Mouse (Mus musculus) embryonic facial prominence, embryonic 15.5 days (tissue): ENCODE results near the gene Cacna1c. TPM values are rescaled to one million over a fixed set of nuclear protein-coding genes. Genes with fewer than 3 reads are reported as not detected.

Experiments
- ATAC-seq: fragments of 200-750 bp; cut with Nextera tagmentation; 2 replicates; pipeline ENCODE4 v1.8.0; 2017; ENCODE audit warnings: low read depth, moderate TSS enrichment; ENCODE audit not compliant: insufficient number of reproducible peaks, low FRiP score, low TSS enrichment
- H3K27ac ChIP-seq: fragments of 300-500 bp; sonication (generic); replicated peaks from 2 replicates; pipeline ENCODE4 v1.5.1; 2015; ENCODE audit warnings: mild to moderate bottlenecking, inconsistent platforms
- H3K27me3 ChIP-seq: fragments of 300-500 bp; sonication (generic); 2 replicates; pipeline ENCODE4 v1.6.1; 2015; ENCODE audit warnings: inconsistent platforms
- H3K36me3 ChIP-seq: fragments of 300-500 bp; sonication (generic); 2 replicates; pipeline ENCODE4 v1.6.1; 2015; ENCODE audit warnings: mild to moderate bottlenecking, inconsistent platforms
- H3K4me1 ChIP-seq: fragments of 300-500 bp; sonication (generic); 2 replicates; pipeline ENCODE4 v1.6.1; 2015; ENCODE audit warnings: inconsistent platforms
- H3K4me2 ChIP-seq: fragments of 300-500 bp; sonication (generic); replicated peaks from 2 replicates; pipeline ENCODE4 v1.6.1; 2015; ENCODE audit warnings: mild to moderate bottlenecking, inconsistent platforms
- H3K4me3 ChIP-seq: fragments of 300-500 bp; sonication (generic); replicated peaks from 2 replicates; pipeline ENCODE4 v1.5.1; 2015; ENCODE audit warnings: mild to moderate bottlenecking, inconsistent platforms
- H3K9ac ChIP-seq: fragments of 300-500 bp; sonication (generic); 2 replicates; pipeline ENCODE4 v1.6.1; 2015; ENCODE audit warnings: inconsistent platforms
- H3K9me3 ChIP-seq: fragments of 300-500 bp; sonication (generic); replicated peaks from 2 replicates; pipeline ENCODE4 v1.6.1; 2016; ENCODE audit warnings: inconsistent platforms
- WGBS: fragments of 180-500 bp; shearing (Covaris S2); methylation state at CpG from one replicate; pipeline ENCODE4 v1.1.7; 2015; 5-methylcytosine and 5-hydroxymethylcytosine counted together
- polyA plus RNA-seq: library from polyadenylated mRNA; unstranded; fragments of >200 nt; fragmentation: Nextera tagmentation; extraction: Ambion mirVana; gene quantifications from 2 replicates; pipeline ENCODE4 v1.2.1, GENCODE M21; 2015

The Cacna1c gene
- polyA plus RNA-seq, 1 experiment from 2014 or later, result 5.0 TPM

GRCm38 (mm10) chr6:118983471-118984040, 212.7 kb downstream of the Cacna1c start:
- no peak for ATAC-seq
- peaks cover 18% of the 10 kb centered on the region for H3K4me1 ChIP-seq
- no peaks in the 10 kb centered on the region for H3K36me3 ChIP-seq
- WGBS, result 73% methylated on average over 8 of the region's 8 CpGs
- H3K27ac ChIP-seq, result peak overlapping the region; percentile 68; the same call in 1 of the 2 replicates
- H3K4me3 ChIP-seq, result no peak overlapping the region
- H3K27me3 ChIP-seq, result no peaks in the 10 kb centered on the region
- no peaks in the 10 kb centered on the region for H3K9me3 ChIP-seq
- H3K4me2 ChIP-seq, result no peak overlapping the region
- H3K9ac ChIP-seq, result no peak overlapping the region

GRCm38 (mm10) chr6:118980265-118980664, 216.0 kb downstream of the Cacna1c start:
- H3K27ac ChIP-seq, result no peak overlapping the region
- 43% methylated on average over 12 of the region's 12 CpGs for WGBS
- no peak overlapping the region for H3K4me2 ChIP-seq

GRCm38 (mm10) chr6:118977443-118978271, 218.6 kb downstream of the Cacna1c start:
- H3K4me1 ChIP-seq, result peaks cover 3% of the 10 kb centered on the region; the same call in 1 of the 2 replicates
- H3K9me3 ChIP-seq, result no peaks in the 10 kb centered on the region
- ATAC-seq, result peak; percentile 48; the same call in 1 of the 2 replicates
- no peak overlapping the region for H3K27ac ChIP-seq
- H3K27me3 ChIP-seq, result no peaks in the 10 kb centered on the region
- no peak overlapping the region for H3K4me2 ChIP-seq
- 46% methylated on average over 10 of the region's 10 CpGs for WGBS
- H3K4me3 ChIP-seq, result no peak overlapping the region
- no peaks in the 10 kb centered on the region for H3K36me3 ChIP-seq
- H3K9ac ChIP-seq, result no peak overlapping the region

More at GRCm38 (mm10) chr6:118980265-118980664, 216.0 kb downstream of the Cacna1c start:
- Histone ChIP-seq H3K9me3 (no peaks in the 10 kb centered on the region), H3K4me3 (no peak overlapping the region), H3K9ac (no peak overlapping the region), H3K27me3 (no peaks in the 10 kb centered on the region), H3K4me1 (peaks cover 18% of the 10 kb centered on the region), H3K36me3 (no peaks in the 10 kb centered on the region)
- ATAC-seq, result no peak

- Histone ChIP-seq H3K4me1 (peaks cover 3% of the 10 kb centered on the region; the same call in 1 of the 2 replicates), H3K36me3 (no peaks in the 10 kb centered on the region), H3K27me3 (no peaks in the 10 kb centered on the region), H3K27ac (no peak overlapping the region), H3K4me2 (no peak overlapping the region), H3K4me3 (no peak overlapping the region), H3K9me3 (no peaks in the 10 kb centered on the region), H3K9ac (no peak overlapping the region)
- ATAC-seq, result no peak
- WGBS, result 85% methylated on average over 14 of the region's 14 CpGs
These were observed 219.6 kb downstream of the Cacna1c start for GRCm38 (mm10) chr6:118976617-118977016.

DNA sequence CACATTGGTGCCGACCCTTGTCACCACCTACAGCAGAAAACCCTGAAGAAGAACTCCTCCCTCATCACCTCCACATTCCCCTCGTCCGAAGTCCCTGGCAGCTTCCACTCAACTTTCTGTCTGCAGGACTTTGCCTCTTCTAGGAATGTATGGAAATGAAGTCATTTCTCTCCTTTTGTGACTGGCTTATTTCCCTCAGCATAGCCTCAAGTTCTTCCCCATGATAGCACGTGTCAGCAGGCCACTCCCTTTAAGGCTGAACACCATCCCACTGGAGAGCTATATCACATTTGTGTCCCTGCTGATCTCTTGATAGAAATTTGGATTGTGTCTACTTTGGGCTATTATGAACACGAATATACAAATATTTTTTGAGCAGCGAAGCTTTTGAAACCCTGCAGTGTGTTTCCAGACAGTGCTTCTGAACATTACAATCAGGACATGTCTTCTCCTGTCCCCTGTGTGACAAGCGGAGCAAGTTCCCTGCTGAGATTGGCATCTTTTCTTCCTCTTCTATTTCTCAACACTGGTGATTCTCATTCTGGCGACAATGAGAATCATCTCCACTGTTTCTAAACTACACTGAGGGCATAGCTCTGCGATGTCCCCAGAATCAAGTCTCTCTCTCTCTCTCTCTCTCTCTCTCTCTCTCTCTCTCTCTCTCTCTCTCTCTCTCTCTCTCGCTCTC, 224.2 kb downstream of the Cacna1c start:
- Histone ChIP-seq H3K27me3 (no peaks in the 10 kb centered on the region), H3K4me2 (no peak overlapping the region), H3K36me3 (no peaks in the 10 kb centered on the region), H3K4me3 (no peak overlapping the region), H3K9me3 (no peaks in the 10 kb centered on the region), H3K4me1 (no peaks in the 10 kb centered on the region; the same call in 1 of the 2 replicates), H3K27ac (no peak overlapping the region; the same call in 1 of the 2 replicates), H3K9ac (no peak overlapping the region)
- WGBS, result 58% methylated on average over 9 of the region's 10 CpGs
- no peak for ATAC-seq

- no peak overlapping the region for H3K27ac ChIP-seq
- H3K9ac ChIP-seq, result no peak overlapping the region
- H3K9me3 ChIP-seq, result no peaks in the 10 kb centered on the region
- 81% methylated on average over 4 of the region's 4 CpGs for WGBS
- no peaks in the 10 kb centered on the region for H3K27me3 ChIP-seq
- no peak overlapping the region for H3K4me3 ChIP-seq
- no peak overlapping the region for H3K4me2 ChIP-seq
- H3K36me3 ChIP-seq, result no peaks in the 10 kb centered on the region
- no peak for ATAC-seq
- H3K4me1 ChIP-seq, result no peaks in the 10 kb centered on the region; the same call in 1 of the 2 replicates
These were observed 227.4 kb downstream of the Cacna1c start for GRCm38 (mm10) chr6:118968776-118969175.

GRCm38 (mm10) chr6:118966904-118967303, 229.3 kb downstream of the Cacna1c start:
- H3K27ac ChIP-seq, result no peak overlapping the region
- no peak overlapping the region for H3K9ac ChIP-seq
- WGBS, result 81% methylated on average over 4 of the region's 4 CpGs
- H3K4me2 ChIP-seq, result no peak overlapping the region
- no peaks in the 10 kb centered on the region for H3K27me3 ChIP-seq
- no peaks in the 10 kb centered on the region for H3K9me3 ChIP-seq
- no peaks in the 10 kb centered on the region for H3K36me3 ChIP-seq
- no peak for ATAC-seq
- no peak overlapping the region for H3K4me3 ChIP-seq
- H3K4me1 ChIP-seq, result no peaks in the 10 kb centered on the region

DNA sequence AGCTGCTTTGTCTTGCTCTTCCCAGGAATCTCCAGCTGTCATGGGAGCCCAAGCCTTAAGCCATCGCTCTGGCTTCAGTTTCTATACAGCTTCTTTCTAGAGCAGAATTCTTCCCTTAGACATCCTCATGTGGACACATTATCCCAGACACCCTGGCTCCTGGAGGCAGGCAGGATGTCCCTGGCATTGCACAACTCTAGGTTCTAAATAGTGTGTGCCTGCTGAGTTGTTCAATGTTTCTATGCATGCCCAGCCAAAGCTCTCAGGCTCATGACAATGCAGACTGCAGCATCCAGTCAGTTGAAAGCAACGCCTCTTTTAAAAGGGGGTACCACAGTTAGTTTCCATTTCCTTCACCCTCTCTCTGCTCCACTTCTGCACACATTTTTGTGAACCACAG, 230.6 kb downstream of the Cacna1c start:
- 92% methylated on average over 2 of the region's 2 CpGs for WGBS
- Histone ChIP-seq H3K27ac (no peak overlapping the region), H3K4me3 (no peak overlapping the region), H3K4me2 (no peak overlapping the region), H3K27me3 (no peaks in the 10 kb centered on the region), H3K4me1 (no peaks in the 10 kb centered on the region), H3K36me3 (no peaks in the 10 kb centered on the region), H3K9me3 (no peaks in the 10 kb centered on the region), H3K9ac (no peak overlapping the region)
- ATAC-seq, result no peak

DNA sequence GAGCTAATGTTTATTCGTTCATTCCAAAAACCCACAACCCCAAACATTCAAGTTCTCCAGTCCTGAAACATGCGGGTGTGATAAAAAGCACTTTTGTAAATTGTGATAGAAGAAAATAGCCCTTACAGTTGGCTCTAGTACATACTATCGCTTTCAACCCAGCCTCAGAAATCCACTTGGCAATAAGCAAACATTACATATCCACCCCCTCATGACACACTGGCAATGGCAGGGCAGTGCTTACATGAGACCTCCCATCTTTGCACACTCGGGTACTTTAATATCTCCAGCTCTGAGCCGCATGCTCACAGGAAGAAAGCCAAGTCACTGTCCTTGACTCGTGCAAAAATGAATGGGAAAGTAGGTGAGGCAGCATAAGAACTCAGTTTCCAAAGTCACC, 232.4 kb downstream of the Cacna1c start:
- Histone ChIP-seq H3K36me3 (no peaks in the 10 kb centered on the region), H3K27ac (no peak overlapping the region), H3K9ac (no peak overlapping the region), H3K4me3 (no peak overlapping the region), H3K4me2 (no peak overlapping the region), H3K4me1 (0 out of 2 replicates have a peak, but pooled peaks cover 4% of the 10 kb centered on the region), H3K9me3 (no peaks in the 10 kb centered on the region), H3K27me3 (no peaks in the 10 kb centered on the region)
- 64% methylated on average over 6 of the region's 6 CpGs for WGBS
- no peak for ATAC-seq

- H3K27ac ChIP-seq, result no peak overlapping the region
- no peaks in the 10 kb centered on the region for H3K27me3 ChIP-seq
- no peaks in the 10 kb centered on the region for H3K36me3 ChIP-seq
- H3K4me3 ChIP-seq, result no peak overlapping the region
- WGBS, result 73% methylated on average over 5 of the region's 5 CpGs
- H3K4me1 ChIP-seq, result 0 out of 2 replicates have a peak, but pooled peaks cover 7% of the 10 kb centered on the region
- H3K4me2 ChIP-seq, result no peak overlapping the region
- no peak overlapping the region for H3K9ac ChIP-seq
- H3K9me3 ChIP-seq, result no peaks in the 10 kb centered on the region
- ATAC-seq, result no peak
These were observed 232.9 kb downstream of the Cacna1c start for GRCm38 (mm10) chr6:118963283-118963682.

DNA sequence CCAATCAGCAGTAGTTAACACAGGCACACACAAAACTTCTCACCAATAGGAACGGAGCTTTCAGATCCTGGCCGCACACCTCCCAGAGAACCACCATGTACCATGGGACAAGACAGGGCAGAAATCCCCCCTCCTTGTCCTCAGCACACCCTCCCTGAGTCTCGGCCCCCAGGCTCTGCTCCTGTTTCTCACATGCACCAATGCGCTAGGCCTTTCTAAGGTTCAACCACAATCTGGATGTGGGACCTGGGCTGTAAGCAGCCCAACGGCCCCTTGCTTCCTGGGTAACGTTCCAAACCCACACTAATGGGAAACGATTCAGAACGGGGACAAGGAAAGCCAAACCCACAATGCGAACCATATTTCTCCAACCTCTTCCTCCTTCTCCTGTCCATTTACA, 237.7 kb downstream of the Cacna1c start:
- H3K27ac ChIP-seq, result no peak overlapping the region
- H3K36me3 ChIP-seq, result no peaks in the 10 kb centered on the region
- H3K4me1 ChIP-seq, result 0 out of 2 replicates have a peak, but pooled peaks cover 7% of the 10 kb centered on the region
- WGBS, result 58% methylated on average over 9 of the region's 9 CpGs
- ATAC-seq, result peak; percentile 79
- no peaks in the 10 kb centered on the region for H3K27me3 ChIP-seq
- H3K9ac ChIP-seq, result no peak overlapping the region
- no peak overlapping the region for H3K4me2 ChIP-seq
- H3K9me3 ChIP-seq, result no peaks in the 10 kb centered on the region
- H3K4me3 ChIP-seq, result no peak overlapping the region
